Comparison of ENCODE assay signal across 8 mouse cellular contexts in genomic region chr6:50109201-50109756, GRCm38 (mm10). TPM values are rescaled to one million over a fixed set of nuclear protein-coding genes. Genes with fewer than 3 reads are reported as not detected.
DNase-seq lines count a peak whose midpoint lies in the region; ATAC-seq and TF ChIP-seq lines count a peak whose summit lies in the region.

No protein-coding gene starts in this region.

- H3K79me2 ChIP-seq in heart, adult 2 months (replicated peaks; ENCODE audit: control insufficient read depth, insufficient read depth, low read length), result no peaks in the 10 kb centered on the region

- H3K9me3 ChIP-seq in embryonic facial prominence, embryonic 10.5 days, result no peaks in the 10 kb centered on the region
- no peaks in the 10 kb centered on the region for H3K9me3 ChIP-seq in intestine, embryonic 14.5 days (ENCODE audit: control insufficient read depth, low read length)
- H3K9me3 ChIP-seq in midbrain, embryonic 16.5 days (replicated peaks; ENCODE audit: control insufficient read depth, low read length, poor library complexity, severe bottlenecking), result no peaks in the 10 kb centered on the region

- TF ChIP-seq POLR2A in heart, adult 2 months (IDR thresholded peaks at IDR 0.05; ENCODE audit: insufficient read depth, low read depth, low read length), result no peak

- no peak for TF ChIP-seq EP300 in heart, adult 2 months (IDR thresholded peaks at IDR 0.05; ENCODE audit: insufficient read depth, low read depth, low read length)

- ATAC-seq in CD4-positive, CD25-positive, alpha-beta regulatory T cell, adult 4 months, result peak; percentile 8
- no peak for ATAC-seq in intestine, embryonic 14.5 days (replicated peaks; ENCODE audit: low FRiP score, low TSS enrichment, low read depth)
- ATAC-seq in midbrain, embryonic 16.5 days, result peak; percentile 25

- H3K27ac ChIP-seq in heart, adult 2 months, result peak overlapping the region; percentile 57
- peak overlapping the region; percentile 94 for H3K27ac ChIP-seq in embryonic facial prominence, embryonic 10.5 days (replicated peaks)
- H3K27ac ChIP-seq in intestine, embryonic 14.5 days (ENCODE audit: low read depth), result peak overlapping the region; percentile 64; the same call in 1 of the 2 replicates
- peak overlapping the region; percentile 86 for H3K27ac ChIP-seq in midbrain, embryonic 16.5 days (ENCODE audit: low read length)

- peak overlapping the region; percentile 68 for H3K9ac ChIP-seq in heart, adult 2 months (ENCODE audit: low read depth, low read length)
- H3K9ac ChIP-seq in intestine, embryonic 14.5 days (ENCODE audit: low read length), result peak overlapping the region; percentile 77
- H3K9ac ChIP-seq in midbrain, embryonic 16.5 days (ENCODE audit: low read depth, low read length), result peak overlapping the region; percentile 88

- peak overlapping the region; percentile 73 for H3K4me2 ChIP-seq in intestine, embryonic 14.5 days (ENCODE audit: low read length)
- peak overlapping the region; percentile 94 for H3K4me2 ChIP-seq in midbrain, embryonic 16.5 days (ENCODE audit: low read length)

- intact Hi-C loops in heart, adult 2 months (cut with DNase I), result loop anchor here (5.0 to 10.0 kb wide), 2 partner anchors 184 to 587 kb away; no protein-coding TSS in a partner anchor
- intact Hi-C loops in heart, postnatal 10 days (cut with DNase I), result loop anchor here (5.0 kb wide), 1 partner anchor 592 kb away; no protein-coding TSS in a partner anchor

- DNase-seq in heart, adult 2 months, result peak in 1 of 2 experiments; percentile 24
- DNase-seq in heart, postnatal 10 days, result no peak
- DNase-seq in embryonic facial prominence, embryonic 10.5 days (ENCODE audit: low spot score), result peak; percentile 43
- DNase-seq in intestine, embryonic 14.5 days (ENCODE audit: low spot score), result no peak
- no peak for DNase-seq in gastrocnemius, postnatal 4 days (ENCODE audit: low spot score in 2 of 2)
- DNase-seq in adrenal gland, postnatal 36 days, result no peak

- no peaks in the 10 kb centered on the region; the same call in 1 of the 2 replicates for H3K36me3 ChIP-seq in heart, adult 2 months (ENCODE audit: control insufficient read depth, insufficient read depth, low read length)
- H3K36me3 ChIP-seq in embryonic facial prominence, embryonic 10.5 days (replicated peaks), result no peaks in the 10 kb centered on the region
- H3K36me3 ChIP-seq in intestine, embryonic 14.5 days (ENCODE audit: control insufficient read depth, insufficient read depth, low read length), result no peaks in the 10 kb centered on the region
- no peaks in the 10 kb centered on the region for H3K36me3 ChIP-seq in midbrain, embryonic 16.5 days (ENCODE audit: control insufficient read depth, insufficient read depth, low read length)

- WGBS in heart, adult 2 months, result 15% methylated on average over 15 of the region's 15 CpGs
- 3% methylated on average over 15 of the region's 15 CpGs for WGBS in embryonic facial prominence, embryonic 10.5 days
- 3% methylated on average over 15 of the region's 15 CpGs for WGBS in intestine, embryonic 14.5 days
- 2% methylated on average over 15 of the region's 15 CpGs for WGBS in midbrain, embryonic 16.5 days

- H3K27me3 ChIP-seq in heart, adult 2 months (ENCODE audit: control insufficient read depth, insufficient read depth, low read length), result no peaks in the 10 kb centered on the region
- peaks cover 14% of the 10 kb centered on the region for H3K27me3 ChIP-seq in embryonic facial prominence, embryonic 10.5 days (replicated peaks; ENCODE audit: low read depth, poor library complexity, severe bottlenecking)
- no peaks in the 10 kb centered on the region for H3K27me3 ChIP-seq in intestine, embryonic 14.5 days (replicated peaks; ENCODE audit: control insufficient read depth, insufficient read depth, low read length)
- H3K27me3 ChIP-seq in midbrain, embryonic 16.5 days (ENCODE audit: control insufficient read depth, insufficient read depth, low read depth, low read length), result no peaks in the 10 kb centered on the region

- TF ChIP-seq CTCF in heart, adult 2 months (IDR thresholded peaks at IDR 0.05), result no peak

- H3K4me1 ChIP-seq in heart, adult 2 months (ENCODE audit: control insufficient read depth, insufficient read depth, low read length), result no peaks in the 10 kb centered on the region; the same call in 1 of the 2 replicates
- peaks cover 22% of the 10 kb centered on the region for H3K4me1 ChIP-seq in embryonic facial prominence, embryonic 10.5 days
- H3K4me1 ChIP-seq in intestine, embryonic 14.5 days (replicated peaks; ENCODE audit: control insufficient read depth, insufficient read depth, low read length), result peaks cover 3% of the 10 kb centered on the region; the same call in 1 of the 2 replicates
- H3K4me1 ChIP-seq in midbrain, embryonic 16.5 days (ENCODE audit: control insufficient read depth, insufficient read depth, low read length), result peaks cover 25% of the 10 kb centered on the region

- peak overlapping the region; percentile 67 for H3K4me3 ChIP-seq in heart, adult 2 months
- peak overlapping the region; percentile 80 for H3K4me3 ChIP-seq in embryonic facial prominence, embryonic 10.5 days
- H3K4me3 ChIP-seq in intestine, embryonic 14.5 days (ENCODE audit: low read depth, low read length), result peak overlapping the region; percentile 83
- H3K4me3 ChIP-seq in midbrain, embryonic 16.5 days (ENCODE audit: low read depth, low read length), result peak overlapping the region; percentile 98

RNA-seq across cellular contexts. Expression of gene Mpp6, which starts 0.8 kb away (rescaled TPM):
- total RNA-seq in heart, adult 2 months (2021), result 10 to 100 TPM; 61.7 to 67.6 TPM
- polyA plus RNA-seq in heart, adult 2 months (2012; rRNA removed), result 13.2 and 28.3 TPM in 2 replicates
- 10 to 100 TPM; 59.8 to 62.1 TPM for total RNA-seq in heart, postnatal 10 days (2021)
- polyA plus RNA-seq in CD4-positive, CD25-positive, alpha-beta regulatory T cell, adult 4 months (2017; shearing (Covaris generic)), result 1 to 10 TPM; 9.4 to 9.9 TPM
- 65.6 and 69.2 TPM in 2 replicates for polyA plus RNA-seq in embryonic facial prominence, embryonic 10.5 days (2016; fragmentation: Nextera tagmentation; extraction: Ambion mirVana)
- 55.0 and 56.7 TPM in 2 replicates for polyA plus RNA-seq in intestine, embryonic 14.5 days (2014; fragmentation: Nextera tagmentation; extraction: Ambion mirVana)
- 54.1 and 62.1 TPM in 2 replicates for polyA plus RNA-seq in midbrain, embryonic 16.5 days (2015; fragmentation: Nextera tagmentation; extraction: Ambion mirVana)
- 100 to 1,000 TPM; 126 to 157 TPM for total RNA-seq in gastrocnemius, postnatal 4 days (2021)
- total RNA-seq in adrenal gland, postnatal 36 days (2021), result 10 to 100 TPM; 31.7 to 33.3 TPM
